7 mouse cellular contexts compared by ENCODE assay signal in genomic region chr4:94602496-94603030, GRCm38 (mm10). TPM values are rescaled to one million over a fixed set of nuclear protein-coding genes. Genes with fewer than 3 reads are reported as not detected.
DNase-seq lines count a peak whose midpoint lies in the region; ATAC-seq and TF ChIP-seq lines count a peak whose summit lies in the region.

No protein-coding gene starts in this region.

- DNase-seq in testis, postnatal 10 days (ENCODE audit: low spot score), result no peak
- DNase-seq in midbrain, embryonic 14.5 days, result no peak
- no peak for DNase-seq in c-Kit-positive CD71-positive TER-119-positive erythroid progenitor cells, embryonic 14.5 days (ENCODE audit: low spot score)
- DNase-seq in frontal cortex, postnatal 10 days (ENCODE audit: low spot score in 2 of 2), result no peak

- peak overlapping the region; percentile 94 for H3K27ac ChIP-seq in testis, adult 2 months (ENCODE audit: control insufficient read depth, insufficient read depth, low read depth, low read length)
- H3K27ac ChIP-seq in embryonic facial prominence, embryonic 15.5 days (replicated peaks), result peak overlapping the region; percentile 93
- H3K27ac ChIP-seq in intestine, embryonic 16.5 days (ENCODE audit: low read length), result peak overlapping the region; percentile 84
- peak overlapping the region; percentile 94 for H3K27ac ChIP-seq in midbrain, embryonic 14.5 days (replicated peaks; ENCODE audit: low read depth, low read length)

- peak overlapping the region; percentile 99 for H3K4me3 ChIP-seq in testis, adult 2 months (ENCODE audit: control insufficient read depth, low read depth, low read length)
- peak overlapping the region; percentile 84 for H3K4me3 ChIP-seq in embryonic facial prominence, embryonic 15.5 days (replicated peaks)
- peak overlapping the region; percentile 99 for H3K4me3 ChIP-seq in intestine, embryonic 16.5 days (ENCODE audit: low read length)
- H3K4me3 ChIP-seq in midbrain, embryonic 14.5 days (replicated peaks; ENCODE audit: low read depth, low read length), result peak overlapping the region; percentile 95

- H3K9me3 ChIP-seq in embryonic facial prominence, embryonic 15.5 days (replicated peaks), result no peaks in the 10 kb centered on the region
- H3K9me3 ChIP-seq in intestine, embryonic 16.5 days (ENCODE audit: control insufficient read depth, low read length), result no peaks in the 10 kb centered on the region
- no peaks in the 10 kb centered on the region for H3K9me3 ChIP-seq in midbrain, embryonic 14.5 days (ENCODE audit: control insufficient read depth, low read length)

- peak overlapping the region; percentile 75 for H3K4me2 ChIP-seq in embryonic facial prominence, embryonic 15.5 days (replicated peaks)
- H3K4me2 ChIP-seq in intestine, embryonic 16.5 days (ENCODE audit: low read depth, low read length), result peak overlapping the region; percentile 59
- H3K4me2 ChIP-seq in midbrain, embryonic 14.5 days (ENCODE audit: low read length), result peak overlapping the region; percentile 84

- under 1% methylated on average over 33 of the region's 33 CpGs for WGBS in embryonic facial prominence, embryonic 15.5 days
- under 1% methylated on average over 26 of the region's 33 CpGs for WGBS in intestine, embryonic 16.5 days
- under 1% methylated on average over 33 of the region's 33 CpGs for WGBS in midbrain, embryonic 14.5 days

- no peak for TF ChIP-seq CTCF in testis, adult 2 months (IDR thresholded peaks at IDR 0.05; ENCODE audit: control insufficient read depth, insufficient read depth, insufficient replicate concordance, low read depth, low read length)

- ATAC-seq in embryonic facial prominence, embryonic 15.5 days (ENCODE audit: insufficient number of reproducible peaks, low FRiP score, low TSS enrichment, low read depth), result peak; percentile 62
- peak; percentile 83 for ATAC-seq in intestine, embryonic 16.5 days
- ATAC-seq in midbrain, embryonic 14.5 days (ENCODE audit: low FRiP score, low TSS enrichment), result no peak

- H3K36me3 ChIP-seq in testis, adult 2 months (ENCODE audit: control insufficient read depth, insufficient read depth, low read length), result no peaks in the 10 kb centered on the region
- H3K36me3 ChIP-seq in embryonic facial prominence, embryonic 15.5 days, result no peaks in the 10 kb centered on the region
- no peaks in the 10 kb centered on the region for H3K36me3 ChIP-seq in intestine, embryonic 16.5 days (ENCODE audit: control insufficient read depth, insufficient read depth, low read length)
- no peaks in the 10 kb centered on the region for H3K36me3 ChIP-seq in midbrain, embryonic 14.5 days (ENCODE audit: control insufficient read depth, insufficient read depth, low read length)

- H3K27me3 ChIP-seq in testis, adult 2 months (ENCODE audit: control insufficient read depth, insufficient read depth, low read length), result no peaks in the 10 kb centered on the region
- no peaks in the 10 kb centered on the region for H3K27me3 ChIP-seq in embryonic facial prominence, embryonic 15.5 days
- no peaks in the 10 kb centered on the region for H3K27me3 ChIP-seq in intestine, embryonic 16.5 days (replicated peaks; ENCODE audit: control insufficient read depth, insufficient read depth, low read length)
- no peaks in the 10 kb centered on the region for H3K27me3 ChIP-seq in midbrain, embryonic 14.5 days (ENCODE audit: control insufficient read depth, insufficient read depth, low read length)

- TF ChIP-seq POLR2A in testis, adult 2 months (IDR thresholded peaks at IDR 0.05; ENCODE audit: control insufficient read depth, low read depth, low read length), result no peak

- peak overlapping the region; percentile 82 for H3K9ac ChIP-seq in embryonic facial prominence, embryonic 15.5 days
- peak overlapping the region; percentile 94 for H3K9ac ChIP-seq in intestine, embryonic 16.5 days (ENCODE audit: low read depth, low read length)
- H3K9ac ChIP-seq in midbrain, embryonic 14.5 days (replicated peaks; ENCODE audit: low read length), result peak overlapping the region; percentile 94

- H3K4me1 ChIP-seq in testis, adult 2 months (ENCODE audit: control insufficient read depth, insufficient read depth, low read length), result peaks cover 2% of the 10 kb centered on the region; the same call in 1 of the 2 replicates
- peaks cover 13% of the 10 kb centered on the region; the same call in 1 of the 2 replicates for H3K4me1 ChIP-seq in embryonic facial prominence, embryonic 15.5 days
- peaks cover 7% of the 10 kb centered on the region; the same call in 1 of the 2 replicates for H3K4me1 ChIP-seq in intestine, embryonic 16.5 days (ENCODE audit: control insufficient read depth, insufficient read depth, low read length)
- peaks cover 13% of the 10 kb centered on the region for H3K4me1 ChIP-seq in midbrain, embryonic 14.5 days (ENCODE audit: control insufficient read depth, insufficient read depth, low read length)

RNA-seq across cellular contexts. Expression of gene Plaa, which starts 0.5 kb away (rescaled TPM):
- 14.1 and 16.3 TPM in 2 replicates for polyA plus RNA-seq in testis, adult 2 months (2012; rRNA removed)
- polyA plus RNA-seq in embryonic facial prominence, embryonic 15.5 days (2015; fragmentation: Nextera tagmentation; extraction: Ambion mirVana), result 55.0 and 59.5 TPM in 2 replicates
- polyA plus RNA-seq in intestine, embryonic 16.5 days (2015; fragmentation: Nextera tagmentation; extraction: Ambion mirVana), result 49.3 and 52.8 TPM in 2 replicates
- polyA plus RNA-seq in midbrain, embryonic 14.5 days (2014; fragmentation: Nextera tagmentation; extraction: Ambion mirVana), result 62.7 and 79.5 TPM in 2 replicates

RNA-seq across cellular contexts. Expression of gene Ift74, which starts 11.7 kb away (rescaled TPM):
- polyA plus RNA-seq in testis, adult 2 months (2012; rRNA removed), result 41.3 and 53.7 TPM in 2 replicates
- 32.9 and 37.8 TPM in 2 replicates for polyA plus RNA-seq in embryonic facial prominence, embryonic 15.5 days (2015; fragmentation: Nextera tagmentation; extraction: Ambion mirVana)
- polyA plus RNA-seq in intestine, embryonic 16.5 days (2015; fragmentation: Nextera tagmentation; extraction: Ambion mirVana), result 13.3 and 13.5 TPM in 2 replicates
- 27.8 and 32.2 TPM in 2 replicates for polyA plus RNA-seq in midbrain, embryonic 14.5 days (2014; fragmentation: Nextera tagmentation; extraction: Ambion mirVana)

RNA-seq across cellular contexts. Expression of gene Caap1, which starts 46.0 kb away (rescaled TPM):
- 2.2 and 3.7 TPM in 2 replicates for polyA plus RNA-seq in testis, adult 2 months (2012; rRNA removed)
- 17.0 and 18.3 TPM in 2 replicates for polyA plus RNA-seq in embryonic facial prominence, embryonic 15.5 days (2015; fragmentation: Nextera tagmentation; extraction: Ambion mirVana)
- polyA plus RNA-seq in intestine, embryonic 16.5 days (2015; fragmentation: Nextera tagmentation; extraction: Ambion mirVana), result 11.5 TPM in 2 replicates
- polyA plus RNA-seq in midbrain, embryonic 14.5 days (2014; fragmentation: Nextera tagmentation; extraction: Ambion mirVana), result 22.8 and 24.1 TPM in 2 replicates

RNA-seq across cellular contexts. Expression of gene Gm10306, which starts 46.2 kb away (rescaled TPM):
- 0.25 and 0.75 TPM in 2 replicates for polyA plus RNA-seq in testis, adult 2 months (2012; rRNA removed)
- 0.58 TPM in 1 of 2 replicates, not detected in the other for polyA plus RNA-seq in embryonic facial prominence, embryonic 15.5 days (2015; fragmentation: Nextera tagmentation; extraction: Ambion mirVana)
- 0.29 TPM in 1 of 2 replicates, not detected in the other for polyA plus RNA-seq in intestine, embryonic 16.5 days (2015; fragmentation: Nextera tagmentation; extraction: Ambion mirVana)
- polyA plus RNA-seq in midbrain, embryonic 14.5 days (2014; fragmentation: Nextera tagmentation; extraction: Ambion mirVana), result 0.63 TPM in 1 of 2 replicates, not detected in the other

RNA-seq across cellular contexts. Expression of gene Lrrc19, which starts 47.4 kb away (rescaled TPM):
- not detected in 2 replicates for polyA plus RNA-seq in testis, adult 2 months (2012; rRNA removed)
- polyA plus RNA-seq in embryonic facial prominence, embryonic 15.5 days (2015; fragmentation: Nextera tagmentation; extraction: Ambion mirVana), result 0.79 and 0.81 TPM in 2 replicates
- polyA plus RNA-seq in intestine, embryonic 16.5 days (2015; fragmentation: Nextera tagmentation; extraction: Ambion mirVana), result 7.4 and 11.9 TPM in 2 replicates
- polyA plus RNA-seq in midbrain, embryonic 14.5 days (2014; fragmentation: Nextera tagmentation; extraction: Ambion mirVana), result 0.29 and 0.45 TPM in 2 replicates
